Mouse (Mus musculus): Measurements from ENCODE around the gene Agap1. TPM values are rescaled to one million over a fixed set of nuclear protein-coding genes. Genes with fewer than 3 reads are reported as not detected.

The Agap1 gene
- 10 to 100 TPM; 49.9 to 57.7 TPM for total RNA-seq (2023)

GRCm38 (mm10) chr1:89454196-89455123 is at the start of gene Agap1:
Gene Agap1, plus strand, starts transcription at chr1:89454806.

GRCm38 (mm10) chr1:89931120-89931519 is 476.5 kb downstream of the Agap1 start, which contains the start of gene Gbx2:
Gene Gbx2, minus strand, starts transcription at chr1:89931179.

